Mouse (Mus musculus) heart, postnatal 0 days (tissue): ENCODE measurements at regions not wholly inside any gene's neighbourhood (a gene's known extent, or its start where the extent isn't known, plus 50 kb on each side); places are given as distances from the start of the nearest gene placed in this dataset.

Source experiments
- CTCF ChIP-seq: IDR thresholded peaks from 2 replicates; pipeline ENCODE4 v1.5.1; 2016; ENCODE audit warnings: antibody characterized with exemption, control low read depth, low read depth
- EP300 ChIP-seq: IDR thresholded peaks from 2 replicates; pipeline ENCODE4 v1.6.1; 2016; ENCODE audit warnings: antibody characterized with exemption, low read depth

GRCm38 (mm10) chr17:65170691-65171090 is 334.8 kb upstream of the 4930583I09Rik start:
- TF ChIP-seq CTCF (no peak), EP300 (no peak)
